Mouse (Mus musculus): ENCODE measurements around the gene Atp6v0e2.
"Not testable (repeated sequence)": the region's sequence is repeated elsewhere in the genome, so short reads cannot be mapped to it uniquely, and the experiment has no call there.

Atp6v0e2 gene

GRCm38 (mm10) chr6:48537105-48537954 lies at the start of gene Atp6v0e2:
TSS of gene Atp6v0e2 (plus strand) at chr6:48537615.
- peak; percentile 95 for DNase-seq

DNA sequence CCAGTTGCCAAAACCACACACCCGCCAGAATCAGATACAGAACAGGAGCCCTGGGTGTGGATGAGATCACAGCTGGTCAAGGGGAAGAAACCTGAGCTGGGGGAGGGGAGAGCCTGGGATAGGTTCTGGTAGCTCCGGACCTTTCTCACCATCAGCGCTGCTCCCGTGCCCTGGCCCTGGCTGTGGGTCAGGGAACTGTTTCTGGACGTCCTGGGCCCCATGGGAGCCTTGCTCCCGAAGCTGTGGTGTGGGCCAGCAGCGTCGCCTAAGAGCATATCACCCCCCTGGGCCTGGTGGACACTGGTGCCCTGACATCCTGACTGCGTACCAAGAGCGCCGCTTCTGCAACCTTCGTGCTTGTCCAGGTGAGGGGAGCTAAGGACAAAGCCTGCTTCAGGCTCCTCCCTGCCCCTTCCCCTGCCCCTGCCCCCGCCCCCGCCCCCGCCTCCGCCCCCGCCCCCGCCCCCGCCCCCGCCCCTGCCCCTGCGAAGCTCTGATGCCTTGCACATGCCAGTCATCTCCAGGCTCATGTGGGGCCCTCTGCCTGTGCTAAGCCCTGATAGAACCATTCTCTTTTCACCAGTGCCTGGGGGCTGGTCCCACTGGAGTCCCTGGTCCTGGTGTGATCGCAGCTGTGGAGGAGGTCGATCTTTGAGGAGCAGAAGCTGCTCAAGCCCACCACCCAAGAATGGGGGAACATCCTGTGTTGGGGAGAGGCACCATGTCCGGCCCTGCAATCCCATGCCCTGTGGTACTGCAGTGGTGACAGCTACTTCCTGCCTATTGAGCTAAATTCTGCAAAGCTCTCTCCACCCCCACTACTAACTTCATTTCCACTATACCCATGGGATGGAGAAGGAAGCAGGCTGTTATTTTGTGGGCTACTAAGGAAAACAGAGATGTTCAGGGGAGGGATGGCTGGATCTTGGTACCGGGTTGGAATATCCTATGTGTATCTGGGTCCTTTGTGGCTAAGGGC lies 49.4 kb upstream of the Atp6v0e2 start:
- DNase-seq = no peak

DNA sequence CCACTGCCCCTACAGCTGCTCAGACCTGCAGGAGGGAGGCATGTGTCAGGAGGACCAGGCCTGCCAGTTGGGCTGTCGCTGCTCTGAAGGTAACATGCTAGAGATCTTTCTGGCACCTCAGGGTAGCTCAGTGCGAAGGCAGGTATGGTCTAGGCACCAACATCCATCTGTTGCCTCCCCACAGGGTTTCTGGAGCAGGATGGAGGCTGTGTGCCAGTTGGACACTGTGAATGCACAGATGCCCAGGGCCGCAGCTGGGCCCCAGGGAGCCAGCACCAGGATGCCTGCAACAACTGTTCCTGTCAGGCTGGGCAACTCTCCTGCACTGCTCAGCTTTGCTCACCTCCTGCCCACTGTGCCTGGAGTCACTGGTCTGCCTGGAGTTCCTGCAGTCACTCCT lies 47.7 kb upstream of the Atp6v0e2 start:
- no peak for DNase-seq

GRCm38 (mm10) chr6:48491361-48491760 lies 46.1 kb upstream of the Atp6v0e2 start:
- DNase-seq = no peak

DNA sequence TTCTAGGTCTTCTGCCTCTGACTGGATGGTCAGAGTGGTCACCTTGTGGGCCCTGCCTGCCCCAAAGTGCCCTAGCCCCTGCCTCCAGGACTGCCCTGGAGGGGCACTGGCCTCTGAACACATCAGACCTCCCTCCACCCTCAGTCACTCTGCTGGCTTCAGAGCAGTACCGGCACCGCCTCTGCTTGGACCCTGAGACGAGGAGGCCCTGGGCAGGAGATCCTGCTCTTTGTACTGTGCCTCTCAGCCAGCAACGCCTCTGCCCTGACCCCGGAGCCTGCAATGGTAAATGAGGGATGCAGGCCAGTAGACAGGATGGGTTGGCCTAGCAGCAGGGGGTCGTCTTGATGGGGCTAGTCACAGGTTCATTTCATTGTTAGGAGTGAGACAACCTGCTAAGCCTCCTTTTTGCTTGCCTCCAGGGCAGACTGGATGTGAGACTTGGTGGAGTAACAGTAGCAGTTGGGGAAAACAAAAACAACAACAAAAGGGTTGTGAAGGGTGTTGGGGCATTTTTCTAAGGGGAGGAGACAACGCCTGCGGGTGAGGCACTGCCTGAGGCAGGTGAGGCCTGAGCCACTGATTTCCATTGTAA lies 44.2 kb upstream of the Atp6v0e2 start:
- DNase-seq = no peak

DNA sequence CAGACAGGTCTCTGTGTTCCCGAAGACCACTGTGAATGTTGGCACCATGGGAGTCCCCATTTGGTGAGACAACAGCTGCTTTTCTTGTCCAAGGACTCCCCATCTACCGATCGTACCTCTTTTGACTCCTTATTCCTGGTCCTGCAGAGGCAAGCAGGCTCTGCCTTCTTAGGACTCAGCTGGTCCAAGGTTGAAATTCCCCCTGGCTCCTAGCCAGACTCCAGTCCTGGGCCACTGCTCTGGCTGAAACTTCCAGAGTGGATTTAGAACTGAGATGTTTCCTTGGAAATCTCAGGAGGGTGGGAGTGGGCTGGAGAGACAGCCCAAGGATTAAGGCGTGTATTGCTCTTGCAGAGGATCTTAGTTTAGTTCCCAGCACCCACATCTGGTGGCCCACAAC lies 39.9 kb upstream of the Atp6v0e2 start:
- no peak for DNase-seq

GRCm38 (mm10) chr6:48503847-48504240 lies 33.6 kb upstream of the Atp6v0e2 start:
- no peak for DNase-seq

DNA sequence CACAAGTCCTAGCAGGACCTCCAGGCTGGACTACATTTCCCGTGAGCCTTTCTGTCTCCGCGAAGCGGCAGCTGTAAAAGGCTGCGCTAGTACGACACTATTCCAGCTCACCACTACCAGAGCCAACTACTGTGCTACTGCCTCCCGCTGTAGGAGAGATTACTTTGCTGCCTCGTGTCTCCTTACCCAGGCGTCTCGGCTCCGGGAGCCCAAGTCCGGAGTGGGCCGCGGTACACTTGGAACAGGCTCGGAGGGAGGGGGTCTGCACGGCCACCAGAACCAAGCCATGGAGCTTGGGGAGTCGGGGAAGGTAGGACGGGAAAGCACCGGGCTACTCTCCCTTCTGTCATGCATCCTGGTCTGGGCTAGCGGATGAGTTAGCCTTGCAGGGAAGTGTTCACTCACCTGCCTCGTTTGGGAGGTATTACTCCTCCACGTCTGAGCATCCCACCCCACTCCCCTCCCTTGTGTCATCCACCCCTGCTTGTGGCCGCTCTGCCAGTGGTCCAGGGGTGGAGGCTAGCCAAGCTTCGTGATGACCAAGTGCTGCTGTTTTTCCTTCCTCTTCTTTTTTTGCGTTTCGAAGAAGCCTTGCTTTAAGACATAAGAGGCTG lies 33.1 kb upstream of the Atp6v0e2 start:
- DNase-seq = peak; percentile 87

- DNase-seq = no peak
Observed at GRCm38 (mm10) chr6:48508087-48508486, 29.3 kb upstream of the Atp6v0e2 start.

- no peak for DNase-seq
Observed at GRCm38 (mm10) chr6:48510426-48510825, 27.0 kb upstream of the Atp6v0e2 start.

DNA sequence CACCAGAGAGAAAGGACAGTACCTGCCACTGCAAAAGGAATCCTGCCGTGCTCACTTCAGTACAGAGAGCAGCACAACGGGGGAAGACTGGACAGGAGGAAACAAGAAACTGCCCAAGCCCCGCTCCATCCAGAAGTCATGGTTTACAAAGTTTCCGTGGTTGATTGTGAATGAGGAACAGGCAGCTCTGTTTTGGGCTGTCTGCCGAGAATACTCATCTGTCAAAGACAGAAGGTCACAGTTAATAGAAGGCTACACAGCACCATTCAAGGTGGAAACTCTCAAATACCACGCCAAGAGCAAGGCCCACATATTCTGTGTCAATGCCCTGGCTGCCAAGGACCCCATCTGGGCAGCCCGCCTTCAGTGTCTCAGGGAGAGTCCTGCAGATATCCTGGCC lies 25.6 kb upstream of the Atp6v0e2 start:
- no peak for DNase-seq

DNA sequence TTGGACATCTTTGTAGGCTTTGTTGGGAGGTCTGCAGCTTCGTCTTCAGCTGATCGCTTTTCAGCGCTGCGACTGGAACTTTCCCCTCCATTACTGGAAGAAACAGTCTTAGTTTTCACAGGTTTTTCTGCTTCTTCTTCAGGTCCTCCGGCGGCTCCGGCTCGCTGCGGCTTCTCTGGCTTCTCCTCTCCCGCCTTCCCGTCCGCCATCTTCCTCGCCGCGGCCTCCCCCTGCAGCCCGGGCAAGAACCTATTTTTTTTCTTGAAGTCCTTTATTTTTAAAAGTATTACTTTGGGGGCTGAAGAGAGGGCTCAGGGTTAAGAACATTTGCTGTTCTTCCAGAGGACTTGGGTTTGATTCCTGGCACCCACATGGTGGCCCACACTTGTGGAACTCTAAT lies 12.5 kb upstream of the Atp6v0e2 start:
- not testable (repeated sequence) for DNase-seq

GRCm38 (mm10) chr6:48527901-48528300 lies 9.5 kb upstream of the Atp6v0e2 start:
- DNase-seq = no peak

DNA sequence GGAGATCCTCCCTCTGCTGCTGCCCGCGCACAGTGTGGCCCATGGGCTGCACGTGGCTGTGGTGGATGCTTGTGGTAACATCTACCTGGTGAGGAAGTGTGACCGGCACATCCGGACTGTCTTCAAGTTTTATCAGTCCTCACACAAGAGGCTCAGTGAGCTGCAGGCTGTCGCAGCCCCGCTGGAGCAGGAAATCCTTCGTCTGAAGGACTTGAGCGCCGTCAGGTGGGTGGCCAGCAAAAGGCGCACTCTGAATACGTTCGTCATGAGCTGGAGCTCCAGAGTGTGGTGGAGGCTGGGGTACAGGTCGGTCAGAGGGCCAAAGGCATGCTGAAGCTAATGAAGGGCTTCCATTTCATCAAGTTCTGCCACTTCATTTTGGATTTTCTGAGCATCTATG lies 8.2 kb upstream of the Atp6v0e2 start:
- no peak for DNase-seq

GRCm38 (mm10) chr6:48529871-48530440 lies 7.5 kb upstream of the Atp6v0e2 start:
- no peak for DNase-seq

DNA sequence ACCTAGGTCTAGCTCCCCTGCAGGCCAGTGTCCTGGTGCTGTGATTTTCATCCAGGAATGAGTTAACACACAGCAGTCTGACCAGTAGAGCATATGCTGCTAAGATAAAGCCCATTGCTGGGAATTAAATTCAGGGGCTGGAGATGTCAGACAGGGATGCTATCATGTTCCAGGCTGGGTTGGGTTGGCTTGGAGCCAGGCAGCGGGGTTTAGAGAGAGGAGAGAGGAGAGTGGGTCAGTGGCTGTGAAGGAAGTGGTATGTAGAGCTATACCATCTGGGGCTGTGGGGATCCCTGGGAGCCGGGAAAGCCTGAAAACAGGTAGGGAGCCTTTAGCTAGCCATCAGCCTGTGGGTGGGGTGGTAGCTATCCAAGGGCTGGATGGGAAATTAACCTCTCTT lies 6.6 kb upstream of the Atp6v0e2 start:
- DNase-seq = no peak

GRCm38 (mm10) chr6:48533475-48533874 lies 3.9 kb upstream of the Atp6v0e2 start:
- no peak for DNase-seq

DNA sequence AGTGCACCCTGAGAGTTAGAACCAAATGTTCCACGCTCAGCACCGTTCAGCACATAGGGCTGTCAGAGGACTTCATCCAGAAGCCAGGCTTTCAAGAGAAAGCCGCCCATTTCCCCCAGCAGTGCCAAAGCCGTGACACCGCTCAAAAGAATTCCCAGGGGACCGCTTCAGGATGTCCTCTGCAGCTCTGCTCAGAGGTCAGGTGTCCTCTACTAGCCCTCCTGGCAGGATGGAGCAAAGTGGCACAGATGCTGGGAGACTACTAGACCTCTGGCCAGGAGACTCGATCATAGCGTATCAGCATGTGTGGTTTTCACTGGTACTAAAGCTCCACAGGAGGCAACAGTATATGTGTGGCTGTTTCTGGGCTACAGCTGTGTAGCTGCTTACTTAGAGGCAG lies 2.5 kb upstream of the Atp6v0e2 start:
- no peak for DNase-seq

DNA sequence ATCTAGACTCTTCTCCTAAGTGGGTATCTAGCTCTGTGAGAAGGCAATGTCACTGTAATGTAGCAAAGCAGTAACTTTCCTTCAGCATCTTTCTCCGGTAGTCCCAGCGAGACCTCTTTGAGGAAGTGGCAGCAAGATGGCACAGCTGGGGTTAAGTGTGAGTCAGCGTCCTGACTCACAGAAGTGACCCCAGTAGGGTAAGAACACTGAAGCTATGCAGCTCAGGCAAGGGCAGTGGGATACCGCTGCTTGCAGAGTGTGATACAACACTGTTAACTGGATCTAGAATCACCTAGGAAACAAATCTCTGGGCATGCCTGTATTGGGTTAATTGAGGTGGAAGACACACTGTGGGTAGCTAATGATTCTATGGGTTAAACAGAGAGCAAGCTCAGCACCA lies 1.3 kb upstream of the Atp6v0e2 start:
- DNase-seq = no peak

GRCm38 (mm10) chr6:48538841-48539737 lies 1.7 kb downstream of the Atp6v0e2 start:
- peak; percentile 76 for DNase-seq

GRCm38 (mm10) chr6:48539860-48540259 lies 2.4 kb downstream of the Atp6v0e2 start:
- DNase-seq = no peak
